Mouse (Mus musculus): Measurements from ENCODE around the gene 1700017B05Rik. TPM values are rescaled to one million over a fixed set of nuclear protein-coding genes. Genes with fewer than 3 reads are reported as not detected.
"Not testable (repeated sequence)": the region's sequence is repeated elsewhere in the genome, so short reads cannot be mapped to it uniquely, and the experiment has no call there.

Gene 1700017B05Rik
- polyA plus RNA-seq, 1 experiment from 2014 or later, result 13.1 TPM

- no peak for TF ChIP-seq CTCF (IDR thresholded peaks at IDR 0.05; ENCODE audit: low read depth)
- H3K4me1 ChIP-seq (replicated peaks; ENCODE audit: insufficient read depth, low read length), result no peaks in the 10 kb centered on the region
- 64% methylated on average over 2 of the region's 2 CpGs for WGBS
- ATAC-seq (replicated peaks; ENCODE audit: low FRiP score, low read depth) (no peak), DNase-seq (ENCODE audit: low spot score) (no peak)
- H3K9me3 ChIP-seq (replicated peaks; ENCODE audit: low read length), result no peaks in the 10 kb centered on the region
- H3K27me3 ChIP-seq (ENCODE audit: insufficient read depth, low read length), result no peaks in the 10 kb centered on the region
- H3K36me3 ChIP-seq (ENCODE audit: insufficient read depth, low read length), result no peaks in the 10 kb centered on the region
- no peak overlapping the region for H3K4me3 ChIP-seq (replicated peaks; ENCODE audit: low read depth, low read length)
- no peak overlapping the region for H3K9ac ChIP-seq (ENCODE audit: low read depth, low read length)
- H3K4me2 ChIP-seq (ENCODE audit: low read length), result no peak overlapping the region
- H3K27ac ChIP-seq, result no peak overlapping the region
Measured at GRCm38 (mm10) chr9:57206896-57207295, 55.5 kb downstream of the 1700017B05Rik start.

DNA sequence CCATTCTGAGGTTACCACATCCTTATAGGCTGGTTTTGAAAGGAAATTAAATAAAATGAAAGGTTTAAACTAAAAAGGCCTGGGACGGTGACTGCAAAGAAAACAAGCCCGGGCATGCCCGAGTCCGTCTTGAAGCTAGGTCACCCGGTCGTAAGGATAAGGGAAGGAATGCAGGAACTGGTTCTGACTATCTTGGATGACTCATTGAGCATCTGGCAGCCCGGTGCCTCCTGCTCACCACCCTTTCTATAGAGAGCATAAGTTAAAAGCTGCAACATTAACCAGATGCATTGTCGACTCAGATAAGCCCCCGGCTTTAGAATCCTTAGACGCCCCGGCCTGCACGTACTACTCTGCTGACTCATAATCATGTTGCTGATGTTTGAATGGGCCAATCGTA lies 58.8 kb downstream of the 1700017B05Rik start:
- not testable (repeated sequence) for H3K36me3 ChIP-seq (ENCODE audit: insufficient read depth, low read length); ATAC-seq (replicated peaks; ENCODE audit: low FRiP score, low read depth); H3K27ac ChIP-seq; H3K4me2 ChIP-seq (ENCODE audit: low read length); H3K4me1 ChIP-seq (replicated peaks; ENCODE audit: insufficient read depth, low read length); H3K9ac ChIP-seq (ENCODE audit: low read depth, low read length); DNase-seq (ENCODE audit: low spot score); H3K4me3 ChIP-seq (replicated peaks; ENCODE audit: low read depth, low read length); H3K9me3 ChIP-seq (replicated peaks; ENCODE audit: low read length); H3K27me3 ChIP-seq (ENCODE audit: insufficient read depth, low read length)
- whole genome bisulfite sequencing, result 81% methylated on average over 12 of the region's 13 CpGs

Other genes with a start within 250 kb of the 1700017B05Rik start
- 18.3 and 21.3 TPM in 2 replicates for gene Sin3a, start 190.6 kb downstream of the 1700017B05Rik start, polyA plus RNA-seq (2015; fragmentation: Nextera tagmentation; extraction: Ambion mirVana)
- 47.7 and 53.9 TPM in 2 replicates for gene Man2c1, start 131.9 kb downstream of the 1700017B05Rik start, polyA plus RNA-seq (2015; fragmentation: Nextera tagmentation; extraction: Ambion mirVana)
- gene Neil1, start 114.3 kb downstream of the 1700017B05Rik start, polyA plus RNA-seq (2015; fragmentation: Nextera tagmentation; extraction: Ambion mirVana), result 7.7 and 8.1 TPM in 2 replicates
- gene Commd4, start 104.3 kb downstream of the 1700017B05Rik start, polyA plus RNA-seq (2015; fragmentation: Nextera tagmentation; extraction: Ambion mirVana), result 126 and 133 TPM in 2 replicates
- gene Trcg1, start 26.1 kb downstream of the 1700017B05Rik start, polyA plus RNA-seq (2015; fragmentation: Nextera tagmentation; extraction: Ambion mirVana), result 0.04 TPM in 1 of 2 replicates, not detected in the other
- 29.6 and 34.8 TPM in 2 replicates for gene Ppcdc, start 177.5 kb upstream of the 1700017B05Rik start, polyA plus RNA-seq (2015; fragmentation: Nextera tagmentation; extraction: Ambion mirVana)
- gene Scamp5, start 205.4 kb upstream of the 1700017B05Rik start, polyA plus RNA-seq (2015; fragmentation: Nextera tagmentation; extraction: Ambion mirVana), result 18.3 and 19.4 TPM in 2 replicates
- 3.8 and 4.2 TPM in 2 replicates for gene Rpp25, start 241.4 kb upstream of the 1700017B05Rik start, polyA plus RNA-seq (2015; fragmentation: Nextera tagmentation; extraction: Ambion mirVana)

All from kidney, postnatal 0 days (tissue).